Mouse (Mus musculus) limb, embryonic 15.5 days (tissue): ENCODE measurements around the gene Aqp9. TPM values are rescaled to one million over a fixed set of nuclear protein-coding genes. Genes with fewer than 3 reads are reported as not detected.

Source experiments
- ATAC-seq: fragments of 200-750 bp; cut with Nextera tagmentation; 2 replicates; pipeline ENCODE4 v1.8.0; 2017; ENCODE audit warnings: low read depth, moderate TSS enrichment; ENCODE audit not compliant: insufficient number of reproducible peaks, low FRiP score, low TSS enrichment
- H3K27ac ChIP-seq: fragments of 300-500 bp; sonication (generic); 2 replicates; pipeline ENCODE4 v1.5.1; 2015; ENCODE audit warnings: moderate library complexity, mild to moderate bottlenecking, inconsistent platforms
- H3K27me3 ChIP-seq: fragments of 300-500 bp; sonication (generic); 2 replicates; pipeline ENCODE4 v1.6.1; 2015; ENCODE audit warnings: inconsistent platforms
- H3K36me3 ChIP-seq: fragments of 300-500 bp; sonication (generic); 2 replicates; pipeline ENCODE4 v1.6.1; 2015; ENCODE audit warnings: inconsistent platforms
- H3K4me1 ChIP-seq: fragments of 300-500 bp; sonication (generic); 2 replicates; pipeline ENCODE4 v1.6.1; 2015; ENCODE audit warnings: inconsistent platforms
- H3K4me2 ChIP-seq: fragments of 300-500 bp; sonication (generic); 2 replicates; pipeline ENCODE4 v1.6.1; 2015; ENCODE audit warnings: mild to moderate bottlenecking, inconsistent platforms
- H3K4me3 ChIP-seq: fragments of 300-500 bp; sonication (generic); 2 replicates; pipeline ENCODE4 v1.5.1; 2015; ENCODE audit warnings: mild to moderate bottlenecking, inconsistent platforms
- H3K9ac ChIP-seq: fragments of 300-500 bp; sonication (generic); 2 replicates; pipeline ENCODE4 v1.6.1; 2015; ENCODE audit warnings: inconsistent platforms
- H3K9me3 ChIP-seq: fragments of 300-500 bp; sonication (generic); 2 replicates; pipeline ENCODE4 v1.6.1; 2016; ENCODE audit warnings: inconsistent platforms
- WGBS: fragments of 180-500 bp; shearing (Covaris S2); methylation state at CpG from one replicate; pipeline ENCODE4 v1.1.7; 2015; 5-methylcytosine and 5-hydroxymethylcytosine counted together
- polyA plus RNA-seq: library from polyadenylated mRNA; unstranded; fragments of >200 nt; fragmentation: Nextera tagmentation; extraction: Ambion mirVana; gene quantifications from 2 replicates; pipeline ENCODE4 v1.2.1, GENCODE M21; 2015

The Aqp9 gene
- polyA plus RNA-seq, 1 experiment from 2014 or later = 0.50 TPM

DNA sequence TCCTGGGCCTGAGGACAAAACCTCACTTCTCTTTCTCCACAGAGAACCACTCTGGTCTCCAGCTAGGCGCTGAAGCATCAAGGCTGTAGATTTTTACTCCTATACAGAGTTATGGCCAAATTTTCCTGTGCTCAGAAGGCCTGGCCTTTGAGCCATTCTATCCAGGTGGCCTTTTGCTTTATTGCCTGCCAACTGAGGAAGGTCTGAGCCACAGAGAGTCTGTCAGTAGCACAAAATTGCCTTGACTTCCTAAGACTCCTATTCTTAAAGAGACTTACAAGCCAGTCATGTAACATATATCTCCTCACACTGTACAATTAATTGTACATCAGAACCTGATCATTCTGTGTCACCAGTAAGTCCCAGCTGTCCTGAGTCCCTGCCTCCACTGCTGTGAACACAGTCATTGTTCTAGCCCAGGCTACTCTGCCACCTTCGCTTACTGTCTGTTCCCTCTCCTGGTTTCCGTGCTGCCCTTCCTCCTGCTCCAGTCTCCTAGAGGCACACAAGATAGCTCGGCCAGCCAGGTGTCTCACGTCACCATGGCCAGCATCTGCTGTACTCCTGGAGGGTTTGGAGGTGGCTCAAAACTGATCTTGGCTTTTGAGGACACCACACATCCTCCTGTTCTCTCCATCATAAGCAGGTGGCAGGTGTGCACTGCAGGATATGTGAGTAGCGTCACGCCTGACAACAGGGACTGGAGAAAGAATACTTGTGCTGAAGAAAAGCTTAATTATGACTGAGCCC, 96.7 kb downstream of the Aqp9 start:
- no peak for ATAC-seq
- no peaks in the 10 kb centered on the region for H3K27me3 ChIP-seq
- H3K4me2 ChIP-seq = no peak overlapping the region
- H3K27ac ChIP-seq = no peak overlapping the region
- H3K9ac ChIP-seq = no peak overlapping the region
- no peaks in the 10 kb centered on the region for H3K9me3 ChIP-seq
- H3K4me3 ChIP-seq = no peak overlapping the region
- WGBS = 74% methylated on average over 7 of the region's 7 CpGs
- H3K4me1 ChIP-seq = 0 out of 2 replicates have a peak, but pooled peaks cover 4% of the 10 kb centered on the region
- no peaks in the 10 kb centered on the region for H3K36me3 ChIP-seq

DNA sequence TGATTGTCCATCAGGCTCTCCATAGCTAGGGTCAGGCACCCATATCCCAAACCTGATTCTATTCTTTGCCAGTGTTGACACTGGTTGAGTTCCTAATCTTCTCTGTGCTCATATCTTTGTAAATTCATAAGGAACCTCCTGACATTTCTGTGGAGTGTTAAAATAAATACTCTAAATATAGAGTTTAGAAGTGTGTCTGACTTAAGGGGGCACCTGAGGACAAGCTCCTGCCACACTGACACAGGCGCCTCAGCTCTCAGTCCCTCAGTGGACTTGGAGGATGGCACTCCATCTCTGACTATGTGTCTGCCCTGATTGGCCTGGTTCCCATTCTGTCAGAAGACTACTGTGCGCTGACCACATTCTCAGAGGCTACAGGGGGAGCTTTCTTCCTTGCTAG, 97.9 kb downstream of the Aqp9 start:
- no peak for ATAC-seq
- H3K27me3 ChIP-seq = no peaks in the 10 kb centered on the region
- H3K4me3 ChIP-seq = no peak overlapping the region
- WGBS = 91% methylated on average over 2 of the region's 2 CpGs
- H3K9me3 ChIP-seq = no peaks in the 10 kb centered on the region
- no peaks in the 10 kb centered on the region for H3K36me3 ChIP-seq
- no peak overlapping the region for H3K4me2 ChIP-seq
- H3K9ac ChIP-seq = no peak overlapping the region
- no peak overlapping the region for H3K27ac ChIP-seq
- no peaks in the 10 kb centered on the region for H3K4me1 ChIP-seq

DNA sequence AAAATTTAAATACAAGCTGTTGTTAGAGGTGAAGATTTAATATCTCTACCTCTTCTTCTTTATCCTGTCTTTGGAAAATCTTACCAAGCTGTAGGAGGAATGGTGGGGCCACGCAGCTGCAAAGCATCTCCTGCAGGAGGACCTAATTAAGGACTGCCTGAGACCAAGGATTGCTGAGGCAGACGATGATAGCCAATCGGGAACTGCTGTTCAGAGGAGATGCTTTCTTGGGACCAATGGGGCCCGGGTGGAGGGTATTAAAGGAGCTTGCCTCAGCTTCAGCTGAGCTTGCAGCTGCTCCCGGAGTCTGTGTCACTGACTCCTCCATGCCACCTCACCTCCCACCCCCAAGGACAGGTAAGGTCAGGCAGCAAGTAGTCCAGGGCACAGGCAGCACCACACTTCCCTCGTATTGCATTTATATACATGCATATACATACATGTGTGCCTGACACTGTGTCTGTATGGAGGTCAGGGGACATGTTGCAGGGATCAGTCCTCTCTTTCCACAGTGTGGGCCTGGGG, 99.6 kb downstream of the Aqp9 start:
- Histone ChIP-seq H3K9ac (no peak overlapping the region), H3K4me3 (no peak overlapping the region), H3K4me2 (no peak overlapping the region), H3K4me1 (no peaks in the 10 kb centered on the region), H3K9me3 (no peaks in the 10 kb centered on the region), H3K27ac (no peak overlapping the region), H3K36me3 (no peaks in the 10 kb centered on the region), H3K27me3 (no peaks in the 10 kb centered on the region)
- 33% methylated on average over 6 of the region's 6 CpGs for WGBS
- ATAC-seq = no peak

DNA sequence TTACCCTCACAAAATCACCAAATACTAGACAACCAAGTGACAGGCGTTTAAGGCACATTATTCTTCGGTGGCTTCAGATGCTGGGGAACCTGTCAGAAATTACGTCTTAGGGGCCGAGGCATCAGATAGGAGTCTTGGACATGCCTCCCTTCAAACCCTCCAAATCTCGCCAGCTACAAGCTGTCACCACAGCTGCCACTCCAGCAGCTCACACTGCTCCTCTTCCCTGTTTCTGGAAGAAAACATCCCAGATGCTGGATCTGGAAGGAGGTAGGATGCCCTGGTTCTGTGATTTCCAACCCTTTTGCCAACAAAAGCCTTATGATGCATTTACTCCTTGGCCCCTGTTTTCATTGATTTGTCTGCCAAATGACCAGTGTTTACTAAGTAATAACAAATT, 101.3 kb downstream of the Aqp9 start:
- no peaks in the 10 kb centered on the region for H3K27me3 ChIP-seq
- no peaks in the 10 kb centered on the region for H3K9me3 ChIP-seq
- 88% methylated on average over 5 of the region's 5 CpGs for WGBS
- H3K9ac ChIP-seq = no peak overlapping the region
- no peaks in the 10 kb centered on the region for H3K36me3 ChIP-seq
- no peak overlapping the region for H3K4me2 ChIP-seq
- no peak overlapping the region for H3K4me3 ChIP-seq
- ATAC-seq = no peak
- H3K4me1 ChIP-seq = no peaks in the 10 kb centered on the region
- no peak overlapping the region for H3K27ac ChIP-seq

DNA sequence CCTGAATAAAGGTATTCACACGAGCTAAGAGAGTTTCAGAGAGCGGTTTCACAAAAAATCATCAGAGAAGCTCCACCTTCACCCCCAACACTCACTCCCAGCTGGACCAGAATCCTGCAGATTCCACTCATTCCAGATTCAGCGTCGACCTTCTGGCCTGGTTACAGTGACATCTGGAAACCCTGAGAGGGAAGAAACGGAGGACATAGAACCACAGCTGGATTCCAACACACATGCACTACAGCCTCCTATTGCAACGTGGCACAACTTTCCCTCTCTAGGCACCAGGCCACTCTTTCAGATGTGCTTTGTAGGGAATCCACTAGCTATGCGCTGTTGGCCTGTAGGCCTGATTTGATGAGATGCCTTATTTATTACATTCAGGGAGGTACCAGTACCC, 102.0 kb downstream of the Aqp9 start:
- WGBS = 46% methylated on average over 7 of the region's 7 CpGs
- Histone ChIP-seq H3K4me3 (no peak overlapping the region), H3K36me3 (no peaks in the 10 kb centered on the region), H3K4me2 (no peak overlapping the region), H3K9ac (no peak overlapping the region), H3K27me3 (no peaks in the 10 kb centered on the region), H3K9me3 (no peaks in the 10 kb centered on the region), H3K4me1 (no peaks in the 10 kb centered on the region), H3K27ac (no peak overlapping the region)
- no peak for ATAC-seq

DNA sequence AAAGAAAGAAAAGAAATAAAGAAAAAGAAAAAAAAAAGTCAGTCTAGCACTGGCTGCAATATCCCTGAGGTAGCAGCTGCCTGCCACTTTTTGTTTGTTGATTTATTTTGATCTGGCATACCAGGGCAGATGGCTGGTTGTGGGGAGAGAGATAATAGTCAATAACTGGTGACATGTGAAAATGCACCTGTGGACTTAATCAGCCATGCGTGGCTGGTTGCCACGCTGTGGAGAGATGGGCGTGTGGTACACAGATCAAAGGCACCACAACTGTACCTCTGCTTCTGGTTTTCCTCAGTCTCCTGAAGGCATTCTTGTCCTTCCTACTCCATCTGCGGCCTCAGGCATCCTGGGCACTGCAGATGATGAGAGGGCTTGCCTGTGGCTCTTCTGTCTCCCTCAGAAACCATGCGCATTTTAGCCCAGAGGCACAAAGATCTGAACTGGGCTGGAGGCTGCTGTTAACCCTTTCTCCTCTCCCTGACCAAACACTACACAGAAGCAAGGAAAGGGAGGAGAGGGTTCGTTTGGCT, 103.1 kb downstream of the Aqp9 start:
- ATAC-seq = no peak
- no peak overlapping the region for H3K9ac ChIP-seq
- no peak overlapping the region for H3K27ac ChIP-seq
- no peaks in the 10 kb centered on the region for H3K4me1 ChIP-seq
- WGBS = 57% methylated on average over 6 of the region's 6 CpGs
- no peaks in the 10 kb centered on the region for H3K9me3 ChIP-seq
- H3K27me3 ChIP-seq = no peaks in the 10 kb centered on the region
- H3K4me2 ChIP-seq = no peak overlapping the region
- no peak overlapping the region for H3K4me3 ChIP-seq
- no peaks in the 10 kb centered on the region for H3K36me3 ChIP-seq

DNA sequence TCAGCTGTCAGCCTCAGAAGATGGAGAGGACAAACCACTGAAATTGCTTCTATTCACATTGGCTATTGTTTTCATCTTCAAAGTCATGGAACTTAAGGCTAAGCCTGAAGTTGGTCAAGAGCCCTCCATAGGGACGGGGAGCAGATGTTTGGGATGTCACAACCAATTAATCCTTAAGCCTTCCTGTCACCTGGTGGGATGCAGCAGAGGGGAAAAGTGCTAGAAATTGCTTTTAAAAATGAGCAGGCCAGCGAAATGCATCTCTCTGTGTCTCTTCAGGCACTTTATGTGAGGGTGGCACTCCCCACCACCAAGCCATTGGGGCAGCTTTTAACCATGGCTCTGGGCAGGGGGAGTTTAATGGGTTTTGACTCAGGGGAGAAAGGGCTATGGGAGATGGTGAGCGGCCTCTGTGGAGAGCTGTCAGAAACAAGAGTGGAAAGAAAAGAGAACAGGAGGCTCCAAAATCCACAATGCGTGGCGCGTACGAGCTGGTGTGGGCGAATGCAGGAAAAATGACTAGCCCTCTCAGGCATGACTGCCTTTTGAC, 104.1 kb downstream of the Aqp9 start:
- Histone ChIP-seq H3K36me3 (no peaks in the 10 kb centered on the region), H3K27me3 (no peaks in the 10 kb centered on the region), H3K4me2 (no peak overlapping the region), H3K4me1 (no peaks in the 10 kb centered on the region), H3K9me3 (no peaks in the 10 kb centered on the region), H3K27ac (no peak overlapping the region), H3K9ac (no peak overlapping the region), H3K4me3 (no peak overlapping the region)
- ATAC-seq = no peak
- WGBS = 87% methylated on average over 8 of the region's 8 CpGs

DNA sequence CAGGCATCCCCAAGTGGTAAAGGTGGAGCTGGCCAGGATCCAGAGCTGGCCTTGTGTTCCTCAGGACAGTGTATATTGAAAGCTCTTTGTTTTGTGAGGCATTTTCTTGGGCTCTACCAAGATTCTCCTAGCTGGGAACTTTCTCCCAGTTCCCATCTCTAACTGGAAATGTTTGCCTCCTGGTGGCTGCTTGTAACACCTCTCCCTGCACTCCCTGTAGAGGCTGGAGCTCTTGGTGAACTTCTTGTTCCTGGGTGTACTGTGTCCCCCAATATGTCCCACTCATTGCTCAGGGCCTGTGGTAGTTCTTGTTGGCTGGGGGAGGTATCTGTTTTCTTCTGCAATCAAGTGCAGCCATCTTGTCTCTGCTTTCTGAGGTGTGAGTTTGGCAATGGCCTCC, 104.9 kb downstream of the Aqp9 start:
- no peak overlapping the region for H3K27ac ChIP-seq
- no peak overlapping the region for H3K4me3 ChIP-seq
- no peaks in the 10 kb centered on the region for H3K36me3 ChIP-seq
- no peak overlapping the region for H3K4me2 ChIP-seq
- no peak overlapping the region for H3K9ac ChIP-seq
- H3K9me3 ChIP-seq = no peaks in the 10 kb centered on the region
- H3K27me3 ChIP-seq = no peaks in the 10 kb centered on the region
- no peak for ATAC-seq
- H3K4me1 ChIP-seq = no peaks in the 10 kb centered on the region

DNA sequence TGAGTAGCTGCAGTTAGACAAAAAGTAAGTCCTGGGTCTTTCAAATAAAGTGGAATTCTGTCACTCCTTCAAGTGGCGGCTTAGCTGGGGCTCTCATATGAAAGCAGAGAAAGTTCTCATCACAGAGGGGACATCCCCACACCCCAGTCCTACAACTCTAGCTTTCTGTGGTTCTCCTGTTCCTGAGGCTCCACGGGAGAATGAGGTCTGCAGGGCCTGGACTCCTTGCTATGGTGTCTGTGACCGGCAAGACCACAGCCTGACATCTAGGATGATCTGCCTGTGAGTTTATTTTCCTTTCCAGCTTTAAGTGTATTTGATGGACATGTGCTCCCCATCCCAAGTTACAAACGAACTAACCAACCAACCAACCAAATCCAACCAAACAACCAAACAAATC, 105.5 kb downstream of the Aqp9 start:
- no peak overlapping the region for H3K27ac ChIP-seq
- H3K27me3 ChIP-seq = no peaks in the 10 kb centered on the region
- ATAC-seq = no peak
- H3K4me3 ChIP-seq = no peak overlapping the region
- H3K9me3 ChIP-seq = no peaks in the 10 kb centered on the region
- 81% methylated on average over 4 of the region's 4 CpGs for WGBS
- H3K4me2 ChIP-seq = no peak overlapping the region
- H3K36me3 ChIP-seq = no peaks in the 10 kb centered on the region
- no peaks in the 10 kb centered on the region for H3K4me1 ChIP-seq
- no peak overlapping the region for H3K9ac ChIP-seq

DNA sequence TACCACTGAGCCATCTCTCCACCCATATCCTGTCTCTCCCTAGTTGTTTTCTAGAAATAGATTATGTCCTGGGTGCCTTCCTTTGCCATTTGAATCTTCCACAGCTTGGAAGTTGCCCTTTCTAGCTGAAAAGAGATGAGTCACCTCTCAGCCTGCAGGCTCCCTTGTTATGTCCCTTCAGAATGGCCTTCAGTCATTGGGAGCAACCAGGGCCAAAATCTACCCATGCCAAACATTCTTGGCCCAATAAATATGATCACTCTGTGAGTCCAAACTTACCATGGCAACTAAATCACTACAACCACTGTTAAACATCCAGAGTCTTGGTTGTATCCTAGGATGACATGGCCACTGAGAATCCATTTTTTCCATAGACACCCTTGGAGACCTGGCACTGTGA, 106.2 kb downstream of the Aqp9 start:
- Histone ChIP-seq H3K9ac (no peak overlapping the region), H3K4me1 (no peaks in the 10 kb centered on the region), H3K4me2 (no peak overlapping the region), H3K36me3 (no peaks in the 10 kb centered on the region), H3K27ac (no peak overlapping the region), H3K9me3 (no peaks in the 10 kb centered on the region), H3K4me3 (no peak overlapping the region), H3K27me3 (no peaks in the 10 kb centered on the region)
- ATAC-seq = no peak
